Mouse (Mus musculus): ENCODE data around the gene Hunk.

DNA sequence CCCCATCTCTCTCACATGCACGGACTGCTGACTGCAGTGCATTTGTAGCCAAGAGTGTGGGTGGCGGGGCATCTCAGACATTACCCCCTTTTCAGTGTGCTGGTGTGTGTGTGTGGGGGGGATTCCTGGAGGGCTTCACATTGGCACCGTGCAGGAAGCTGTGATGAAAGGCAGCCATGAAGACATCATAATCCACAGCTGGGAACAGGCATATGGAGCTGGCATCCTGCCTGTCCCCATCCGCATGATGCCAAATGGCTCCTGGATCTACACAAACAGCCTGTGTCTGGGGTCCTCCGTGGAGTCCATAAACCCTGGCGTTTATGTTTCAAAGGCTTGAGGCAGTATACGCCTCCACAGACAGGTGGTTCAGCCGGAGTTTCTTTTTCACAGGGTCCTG lies 132.4 kb downstream of the Hunk start:
- TF ChIP-seq CTCF (IDR thresholded peaks at IDR 0.05; ENCODE audit: control insufficient read depth, insufficient read depth, low read length) (no peak), POLR2A (IDR thresholded peaks at IDR 0.05; ENCODE audit: borderline replicate concordance, control insufficient read depth, low read depth, low read length) (no peak)

All from bone marrow, adult 2 months (tissue).